Mouse (Mus musculus): ENCODE measurements around the gene Pkd1.

Pkd1 gene

DNA sequence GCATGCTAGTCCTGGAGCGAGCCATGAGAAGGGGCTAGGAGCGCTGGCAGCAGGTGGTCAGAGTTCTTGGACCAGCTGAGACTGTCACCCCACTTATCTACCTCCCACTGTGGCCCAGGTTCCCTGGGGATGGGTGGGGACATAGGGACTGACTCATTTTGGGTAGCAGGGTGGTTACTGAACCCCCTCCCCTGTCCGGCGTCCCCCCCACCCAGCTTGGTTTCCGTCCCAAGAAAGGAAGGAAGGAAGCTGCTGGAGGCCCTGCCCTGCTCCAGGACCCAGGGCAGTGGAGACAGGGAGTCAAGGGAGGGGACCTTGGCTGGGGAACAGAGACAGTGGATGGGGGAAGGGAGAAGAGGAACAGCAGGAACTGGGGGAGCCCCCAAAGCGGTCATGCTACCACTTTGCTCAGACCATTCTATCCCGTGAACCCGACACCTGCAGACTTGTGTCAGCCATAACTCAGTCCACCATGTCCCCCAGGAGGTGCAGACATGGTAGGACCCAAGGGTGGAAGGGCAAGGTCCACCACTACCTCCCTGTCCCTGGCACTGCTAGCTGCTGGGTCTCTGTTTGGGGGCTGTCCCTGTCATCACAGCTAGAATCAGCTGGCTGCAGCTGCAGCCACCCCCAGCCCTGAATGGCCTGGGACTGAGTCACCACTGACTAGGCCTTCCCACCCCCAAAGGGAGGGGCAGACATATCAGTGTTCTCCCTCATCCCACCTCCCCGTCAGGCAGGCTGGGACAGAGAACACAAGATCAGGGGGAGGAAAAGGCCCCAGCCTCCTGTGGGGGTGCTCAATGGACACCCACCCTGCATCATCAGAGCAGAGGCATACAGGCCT lies 95.5 kb downstream of the Pkd1 start:
- no peak for DNase-seq (ENCODE audit: low read depth)

DNA sequence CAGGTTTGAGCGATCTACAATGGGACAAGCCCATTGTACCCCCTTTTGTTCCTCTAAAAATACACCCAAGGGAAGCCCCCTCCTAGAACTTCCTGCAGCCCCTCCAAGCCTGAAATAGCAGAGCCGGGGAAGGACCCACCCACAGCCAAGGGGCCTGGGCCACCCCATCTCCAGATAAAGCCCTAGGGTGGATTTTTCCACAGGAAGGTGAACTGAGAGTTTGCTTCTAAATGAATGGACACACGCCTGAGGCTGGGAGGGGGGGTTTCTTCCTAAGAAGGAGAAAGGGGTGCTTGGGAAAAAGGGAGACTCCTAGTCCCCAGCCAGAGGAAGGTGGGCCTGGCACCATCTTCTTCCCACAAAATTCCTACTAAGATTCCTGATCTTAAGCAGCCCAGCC lies 96.3 kb downstream of the Pkd1 start:
- DNase-seq (ENCODE audit: low read depth), result no peak

All from 416B (cell line).